9 mouse cellular contexts compared by ENCODE assay signal in the genomic region with DNA sequence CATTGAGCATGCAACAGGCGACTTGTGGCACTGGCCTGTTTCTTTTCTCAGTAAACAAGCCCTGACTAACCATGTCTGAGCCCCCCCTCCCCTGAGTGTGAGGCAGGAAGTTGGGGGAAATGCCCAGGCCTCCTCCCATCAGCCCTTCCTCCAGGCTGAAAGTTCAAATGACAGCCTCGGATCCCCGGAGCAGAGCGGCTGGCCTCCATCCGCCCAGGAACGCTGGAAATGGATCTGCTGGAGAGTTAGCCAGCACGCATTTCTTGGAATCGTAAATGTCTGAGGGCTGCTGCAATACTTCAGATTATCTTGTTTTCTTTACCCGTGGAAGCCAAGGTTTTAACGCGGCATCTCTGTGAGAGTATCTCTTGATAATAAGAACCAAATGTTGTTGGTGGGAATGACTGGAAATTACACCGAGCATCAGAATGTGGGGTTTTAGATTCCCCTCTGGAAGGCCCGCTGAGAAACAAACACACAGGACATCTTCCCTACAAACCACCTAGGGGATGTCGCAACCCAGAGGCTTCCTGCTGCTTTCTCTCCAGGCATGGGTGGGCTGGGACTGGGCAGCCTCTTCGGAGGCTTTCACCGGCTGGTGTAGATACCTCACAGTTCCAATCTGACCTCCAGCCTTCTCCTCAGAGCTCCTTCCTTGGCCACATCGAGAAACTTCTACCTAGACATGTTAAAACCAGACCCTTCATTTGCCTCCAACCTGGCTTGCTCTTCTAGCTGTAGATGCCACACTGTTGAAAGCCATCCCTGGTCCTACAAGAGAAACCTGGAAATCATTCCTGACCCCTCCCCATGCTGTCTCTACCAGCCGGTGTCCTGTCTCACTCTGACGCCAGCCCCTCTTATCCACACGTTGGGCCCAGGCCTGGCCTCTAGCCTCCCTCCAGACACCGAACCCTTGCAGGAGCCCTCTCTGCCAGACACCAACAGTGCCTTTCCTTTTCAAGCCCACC. TPM values are rescaled to one million over a fixed set of nuclear protein-coding genes. Genes with fewer than 3 reads are reported as not detected.
DNase-seq lines count a peak whose midpoint lies in the region; ATAC-seq and TF ChIP-seq lines count a peak whose summit lies in the region.
"Had no signal": no experiment of that assay in that cellular context is flagged by ENCODE, and none has a peak within 500 bp of the region (broad histone marks: within the 10 kb centered on the region; RNA-seq: fewer than 3 reads in every experiment).

No protein-coding gene starts in this region.

- ATAC-seq in intestine, embryonic 15.5 days, result peak; percentile 48; the same call in 1 of the 2 replicates

- peak overlapping the region; percentile 87 for H3K27ac ChIP-seq in embryonic fibroblast, embryonic 13.5 days (ENCODE audit: insufficient read depth, low read length)
- H3K27ac ChIP-seq in intestine, embryonic 15.5 days, result peak overlapping the region; percentile 51
- H3K27ac ChIP-seq: layer of hippocampus, adult 2 months had no signal

- H3K4me3 ChIP-seq in embryonic fibroblast, embryonic 13.5 days (ENCODE audit: insufficient read depth, low read length), result no peak overlapping the region
- no peak overlapping the region for H3K4me3 ChIP-seq in intestine, embryonic 15.5 days (replicated peaks)
- H3K4me3 ChIP-seq: layer of hippocampus, adult 2 months had no signal

- H3K9me3 ChIP-seq in intestine, embryonic 15.5 days, result no peaks in the 10 kb centered on the region

- H3K36me3 ChIP-seq in intestine, embryonic 15.5 days, result no peaks in the 10 kb centered on the region

- peak; percentile 16 for DNase-seq in adrenal gland, adult 2 months
- DNase-seq in adrenal gland, postnatal 4 days (ENCODE audit: low spot score in 2 of 2), result no peak
- peak; percentile 25 for DNase-seq in lung, postnatal 14 days
- DNase-seq in retina, postnatal 1 day, result no peak
- no peak for DNase-seq in spleen, postnatal 10 days (ENCODE audit: low spot score in 2 of 2)
- DNase-seq in layer of hippocampus, adult 11-12 months (ENCODE audit: low spot score), result no peak

- TF ChIP-seq POLR2A in embryonic fibroblast, embryonic 13.5 days (IDR thresholded peaks at IDR 0.05; ENCODE audit: low read depth, low read length), result no peak

- H3K27me3 ChIP-seq in intestine, embryonic 15.5 days (replicated peaks), result no peaks in the 10 kb centered on the region

- no peak for TF ChIP-seq CTCF in embryonic fibroblast, embryonic 13.5 days (IDR thresholded peaks at IDR 0.05; ENCODE audit: borderline replicate concordance, insufficient read depth, low read length)

- WGBS in intestine, embryonic 15.5 days, result 37% methylated on average over 21 of the region's 21 CpGs

- no peak overlapping the region for H3K9ac ChIP-seq in intestine, embryonic 15.5 days

- no peak overlapping the region for H3K4me2 ChIP-seq in intestine, embryonic 15.5 days (replicated peaks)

- H3K4me1 ChIP-seq in embryonic fibroblast, embryonic 13.5 days (ENCODE audit: control insufficient read depth, insufficient read depth, low read length), result peaks cover 8% of the 10 kb centered on the region; the same call in 1 of the 2 replicates
- H3K4me1 ChIP-seq in intestine, embryonic 15.5 days (replicated peaks), result peaks cover 20% of the 10 kb centered on the region

RNA-seq across cellular contexts. Expression of a gene that starts 31.1 kb away (rescaled TPM):
- not detected for total RNA-seq in adrenal gland, adult 2 months (2021)
- not detected in 2 replicates for polyA plus RNA-seq in adrenal gland, adult 2 months (2012; rRNA removed)
- total RNA-seq in adrenal gland, postnatal 4 days (2021), result not detected
- polyA plus RNA-seq in embryonic fibroblast, embryonic 13.5 days (2011; ENCODE audit: insufficient read length, low read depth, missing spikeins), result 0.49 TPM in 1 of 2 replicates, not detected in the other
- polyA plus RNA-seq in intestine, embryonic 15.5 days (2015; fragmentation: Nextera tagmentation; extraction: Ambion mirVana), result 0.08 and 0.19 TPM in 2 replicates

RNA-seq across cellular contexts. Expression of a gene that starts 31.2 kb away (rescaled TPM):
- not detected for total RNA-seq in adrenal gland, adult 2 months (2021)
- 0.02 TPM in 1 of 2 replicates, not detected in the other for polyA plus RNA-seq in adrenal gland, adult 2 months (2012; rRNA removed)
- under 1 TPM; 0.39 to 0.79 TPM for total RNA-seq in adrenal gland, postnatal 4 days (2021)
- polyA plus RNA-seq in embryonic fibroblast, embryonic 13.5 days (2011; ENCODE audit: insufficient read length, low read depth, missing spikeins), result 0.18 and 0.53 TPM in 2 replicates
- polyA plus RNA-seq in intestine, embryonic 15.5 days (2015; fragmentation: Nextera tagmentation; extraction: Ambion mirVana), result 0.11 and 0.21 TPM in 2 replicates

RNA-seq across cellular contexts. Expression of a gene that starts 42.8 kb away (rescaled TPM):
- 10 to 100 TPM; 34.0 to 38.5 TPM for total RNA-seq in adrenal gland, adult 2 months (2021)
- polyA plus RNA-seq in adrenal gland, adult 2 months (2012; rRNA removed), result 37.6 and 42.1 TPM in 2 replicates
- total RNA-seq in adrenal gland, postnatal 4 days (2021), result 10 to 100 TPM; 64.1 to 77.4 TPM
- 46.2 and 92.8 TPM in 2 replicates for polyA plus RNA-seq in embryonic fibroblast, embryonic 13.5 days (2011; ENCODE audit: insufficient read length, low read depth, missing spikeins)
- 184 and 194 TPM in 2 replicates for polyA plus RNA-seq in intestine, embryonic 15.5 days (2015; fragmentation: Nextera tagmentation; extraction: Ambion mirVana)

Comparison
In these comparisons a context has a peak if more than half of its experiments do, and no peak if none do; other contexts are left out.
1. DNase-seq: peak in adrenal gland, adult 2 months (single experiment) and lung, postnatal 14 days (single experiment); none in adrenal gland, postnatal 4 days (0 of 2), retina, postnatal 1 day (single experiment), spleen, postnatal 10 days (0 of 2) and layer of hippocampus, adult 11-12 months (single experiment).